Comparison of ENCODE assay signal across 25 mouse cellular contexts in the genomic region with DNA sequence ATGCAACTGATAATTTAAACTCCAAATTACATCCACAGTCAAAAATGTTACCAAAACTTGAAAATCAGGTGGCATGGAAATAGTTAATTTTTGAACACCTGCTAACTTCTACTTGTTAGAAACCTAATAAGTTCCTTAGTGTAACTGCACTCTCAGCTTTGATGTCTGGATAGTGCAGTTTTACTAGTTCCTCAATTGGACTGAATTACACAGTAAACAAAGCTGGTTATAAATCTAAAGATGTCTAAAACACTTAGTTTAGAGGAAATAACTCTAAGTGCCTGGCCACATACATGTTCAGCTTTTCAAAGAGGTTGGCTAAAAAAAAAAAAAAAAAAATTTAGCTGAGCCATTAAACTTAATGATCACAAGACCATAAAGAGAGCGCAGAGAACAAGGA. TPM values are rescaled to one million over a fixed set of nuclear protein-coding genes. Genes with fewer than 3 reads are reported as not detected.
A peak's percentile ranks its signal among the peaks of the same experiment; 100 is the strongest.
DNase-seq lines count a peak whose midpoint lies in the region; ATAC-seq lines count a peak whose summit lies in the region.
"Had no signal": no experiment of that assay in that cellular context is flagged by ENCODE, and none has a peak within 500 bp of the region (broad histone marks: within the 10 kb centered on the region; RNA-seq: fewer than 3 reads in every experiment).

No protein-coding gene starts in this region.

- H3K4me1 ChIP-seq in kidney, embryonic 14.5 days (ENCODE audit: control insufficient read depth, insufficient read depth, low read length) = peaks cover 11% of the 10 kb centered on the region
- peaks cover 51% of the 10 kb centered on the region for H3K4me1 ChIP-seq in megakaryocyte, embryonic 14.5 days

- no peak for DNase-seq in kidney, postnatal 36 days
- DNase-seq in cerebellum, postnatal 14 days = no peak
- no peak for DNase-seq in left cerebral cortex, postnatal 4 days
- DNase-seq: adrenal gland, adult 8-10 months; adrenal gland, postnatal 25 days; cerebellum, adult 11-12 months; cerebellum, adult 8-10 months; cerebellum, postnatal 10 days; forebrain, postnatal 0 days; gastrocnemius, adult 2 months; gastrocnemius, postnatal 14 days; heart, postnatal 14 days; heart, postnatal 4 days had no signal

- H3K9me3 ChIP-seq in kidney, embryonic 14.5 days (ENCODE audit: control insufficient read depth, low read length) = no peaks in the 10 kb centered on the region
- no peaks in the 10 kb centered on the region for H3K9me3 ChIP-seq in megakaryocyte, embryonic 14.5 days
- H3K9me3 ChIP-seq: embryonic facial prominence, embryonic 12.5 days; embryonic facial prominence, embryonic 15.5 days; hindbrain, embryonic 12.5 days; hindbrain, embryonic 15.5 days had no signal

- H3K36me3 ChIP-seq in kidney, embryonic 14.5 days (ENCODE audit: control insufficient read depth, insufficient read depth, low read length) = no peaks in the 10 kb centered on the region
- peaks cover 3% of the 10 kb centered on the region for H3K36me3 ChIP-seq in megakaryocyte, embryonic 14.5 days (replicated peaks; ENCODE audit: low read length)
- H3K36me3 ChIP-seq: embryonic facial prominence, embryonic 12.5 days; embryonic facial prominence, embryonic 15.5 days; hindbrain, embryonic 12.5 days; hindbrain, embryonic 15.5 days had no signal

- no peak overlapping the region for H3K9ac ChIP-seq in kidney, embryonic 14.5 days (ENCODE audit: low read depth, low read length)
- H3K9ac ChIP-seq: embryonic facial prominence, embryonic 12.5 days; embryonic facial prominence, embryonic 15.5 days; forebrain, postnatal 0 days; hindbrain, embryonic 12.5 days; hindbrain, embryonic 15.5 days had no signal

- WGBS in kidney, embryonic 14.5 days = 14% methylated on average over 1 of the region's 1 CpGs

- no peak overlapping the region for H3K4me2 ChIP-seq in kidney, embryonic 14.5 days (replicated peaks; ENCODE audit: low read depth, low read length)
- H3K4me2 ChIP-seq: embryonic facial prominence, embryonic 12.5 days; embryonic facial prominence, embryonic 15.5 days; heart, embryonic 11.5 days; hindbrain, embryonic 12.5 days; hindbrain, embryonic 15.5 days had no signal

- no peak overlapping the region for H3K4me3 ChIP-seq in kidney, embryonic 14.5 days (ENCODE audit: low read length)
- peak overlapping the region; percentile 46 for H3K4me3 ChIP-seq in megakaryocyte, embryonic 14.5 days (replicated peaks)
- H3K4me3 ChIP-seq: embryonic facial prominence, embryonic 12.5 days; embryonic facial prominence, embryonic 15.5 days; gastrocnemius, adult 2 months; hindbrain, embryonic 12.5 days; hindbrain, embryonic 15.5 days had no signal

- no peaks in the 10 kb centered on the region for H3K27me3 ChIP-seq in kidney, embryonic 14.5 days (ENCODE audit: control insufficient read depth, insufficient read depth, low read length)
- H3K27me3 ChIP-seq in megakaryocyte, embryonic 14.5 days (replicated peaks) = no peaks in the 10 kb centered on the region
- H3K27me3 ChIP-seq: embryonic facial prominence, embryonic 12.5 days; embryonic facial prominence, embryonic 15.5 days; hindbrain, embryonic 12.5 days; hindbrain, embryonic 15.5 days had no signal

- H3K27ac ChIP-seq in kidney, embryonic 14.5 days (ENCODE audit: low read depth, low read length) = no peak overlapping the region
- H3K27ac ChIP-seq: embryonic facial prominence, embryonic 12.5 days; embryonic facial prominence, embryonic 15.5 days; gastrocnemius, adult 2 months; hindbrain, embryonic 12.5 days; hindbrain, embryonic 15.5 days had no signal

- intact Hi-C loops in left cerebral cortex, postnatal 4 days (cut with DNase I) = loop anchor here (5.0 kb wide), 1 partner anchor 41 kb away; a partner anchor contains a TSS

- peak; percentile 39; the same call in 1 of the 2 replicates for ATAC-seq in kidney, embryonic 14.5 days (ENCODE audit: low FRiP score, low TSS enrichment)
- ATAC-seq in megakaryocyte, adult 5-6 weeks (ENCODE audit: poor library complexity, severe bottlenecking) = no peak
- ATAC-seq in hematopoietic stem cell, adult 5-6 weeks (replicated peaks in 1 of 2; ENCODE audit: insufficient read depth in 1 of 2, low FRiP score in 2 of 2, low TSS enrichment in 1 of 2, low read depth in 1 of 2, poor library complexity in 2 of 2, severe bottlenecking in 2 of 2) = peak; percentile 83 to 86
- ATAC-seq: activated CD4-positive, CD25-positive, alpha-beta regulatory T cell, adult 4 months; CD4-positive, CD25-positive, alpha-beta regulatory T cell, adult 4 months; forebrain, embryonic 14.5 days; forebrain, postnatal 0 days had no signal

RNA-seq across cellular contexts. Expression of a gene that starts 43.6 kb away (rescaled TPM):
- polyA plus RNA-seq in kidney, embryonic 14.5 days (2014; fragmentation: Nextera tagmentation; extraction: Ambion mirVana) = 12.6 and 26.6 TPM in 2 replicates
- 2.7 TPM in 2 replicates for polyA plus RNA-seq in megakaryocyte, embryonic 14.5 days (2012; ENCODE audit: insufficient read depth, low replicate concordance)
- total RNA-seq in megakaryocyte, adult 5-6 weeks (2015) = 3.9 and 4.1 TPM in 2 replicates
- 2.6 and 4.1 TPM in 2 replicates for total RNA-seq in megakaryocyte, adult 5-6 weeks (2017)
- total RNA-seq in hematopoietic stem cell, adult 5-6 weeks (2017) = 16.3 and 16.8 TPM in 2 replicates
- total RNA-seq in left cerebral cortex, postnatal 4 days (2021) = 100 to 1,000 TPM; 173 to 176 TPM
